Mouse (Mus musculus): ENCODE data around the gene Gm21820.
"Not testable (repeated sequence)": the region's sequence is repeated elsewhere in the genome, so short reads cannot be mapped to it uniquely, and the experiment has no call there.

Gm21820 gene

DNA sequence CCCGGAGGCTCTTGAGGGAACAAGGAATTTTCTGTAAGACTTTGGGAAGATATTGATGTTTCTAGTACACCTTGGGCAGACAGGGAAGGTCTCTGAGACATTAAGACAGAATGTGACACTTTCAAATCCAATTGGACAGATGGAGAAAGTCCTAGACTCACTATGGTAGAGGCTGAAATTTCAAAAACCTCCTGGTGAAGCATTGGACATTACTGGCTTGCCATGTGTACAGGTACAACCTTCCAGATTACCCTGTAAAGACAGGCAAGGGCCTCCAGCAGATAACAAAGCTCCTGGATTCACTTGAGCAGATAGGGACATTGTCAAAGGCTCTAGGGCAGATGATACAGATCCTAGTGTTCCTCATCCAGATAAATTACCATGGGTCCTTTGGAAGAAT, at the start of gene Gm21820:
Gene Gm21820 (minus strand): TSS at position 101 of the 400 bp plus-strand sequence.
- DNase-seq = not testable (repeated sequence)
